Mouse (Mus musculus) adrenal gland, postnatal 14 days (tissue): ENCODE measurements around the gene Hivep3. TPM values are rescaled to one million over a fixed set of nuclear protein-coding genes. Genes with fewer than 3 reads are reported as not detected.

Experiments used
- DNase-seq: peaks from one replicate; pipeline ENCODE4 v3.0.0; 2021; ENCODE audit warnings: mixed read lengths
- total RNA-seq: library from RNA; stranded (reverse); gene quantifications from 2 replicates; pipeline ENCODE4 v1.2.3, GENCODE M21; 2021

The Hivep3 gene
- total RNA-seq, 1 experiment from 2014 or later = 9.4 TPM

- DNase-seq = no peak
These were observed 27.2 kb downstream of the Hivep3 start for GRCm38 (mm10) chr4:119760820-119761219.

- no peak for DNase-seq
These were observed 28.0 kb downstream of the Hivep3 start for GRCm38 (mm10) chr4:119761459-119762121.

- DNase-seq = no peak
These were observed 28.6 kb downstream of the Hivep3 start for GRCm38 (mm10) chr4:119762171-119762570.

DNA sequence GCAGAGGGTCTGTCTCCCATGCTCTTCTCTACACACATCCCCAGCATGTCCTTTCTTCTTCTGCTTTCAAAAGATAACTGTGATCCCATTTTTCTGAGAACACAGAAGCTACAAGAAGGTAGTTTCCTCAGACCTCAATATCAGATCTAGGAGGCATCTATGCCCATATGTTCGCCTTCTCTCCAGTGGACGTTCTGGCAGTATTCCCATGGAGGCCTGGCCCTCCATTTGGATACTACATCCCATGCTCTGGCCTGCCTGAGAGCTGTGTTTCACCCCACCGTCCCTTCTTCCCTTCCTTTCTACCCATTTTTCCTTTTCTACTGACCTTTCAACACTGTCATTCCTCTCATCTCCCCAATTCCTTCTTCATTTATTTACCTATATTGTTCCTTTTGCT, 34.5 kb downstream of the Hivep3 start:
- no peak for DNase-seq

DNA sequence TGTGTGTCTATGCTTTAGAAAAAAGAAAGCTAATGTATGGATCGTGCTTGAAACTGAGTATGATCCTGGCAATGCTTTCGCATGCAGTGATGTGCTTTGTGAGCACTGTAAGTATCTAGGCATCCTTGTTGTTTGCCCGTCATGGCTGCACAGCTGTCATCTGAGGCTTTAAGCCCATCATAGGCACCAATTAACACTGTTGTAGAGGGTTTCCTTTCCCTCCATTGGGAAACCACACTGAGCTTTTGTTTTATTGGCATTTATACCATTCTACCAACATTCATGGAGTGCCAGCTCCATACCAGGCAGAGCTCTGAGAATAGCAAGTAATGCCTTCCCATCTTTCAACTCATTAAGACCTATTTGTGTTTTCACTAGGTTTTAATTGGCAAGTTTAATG, 42.3 kb downstream of the Hivep3 start:
- no peak for DNase-seq

- DNase-seq = no peak
These were observed 43.6 kb downstream of the Hivep3 start for GRCm38 (mm10) chr4:119777146-119777545.

DNA sequence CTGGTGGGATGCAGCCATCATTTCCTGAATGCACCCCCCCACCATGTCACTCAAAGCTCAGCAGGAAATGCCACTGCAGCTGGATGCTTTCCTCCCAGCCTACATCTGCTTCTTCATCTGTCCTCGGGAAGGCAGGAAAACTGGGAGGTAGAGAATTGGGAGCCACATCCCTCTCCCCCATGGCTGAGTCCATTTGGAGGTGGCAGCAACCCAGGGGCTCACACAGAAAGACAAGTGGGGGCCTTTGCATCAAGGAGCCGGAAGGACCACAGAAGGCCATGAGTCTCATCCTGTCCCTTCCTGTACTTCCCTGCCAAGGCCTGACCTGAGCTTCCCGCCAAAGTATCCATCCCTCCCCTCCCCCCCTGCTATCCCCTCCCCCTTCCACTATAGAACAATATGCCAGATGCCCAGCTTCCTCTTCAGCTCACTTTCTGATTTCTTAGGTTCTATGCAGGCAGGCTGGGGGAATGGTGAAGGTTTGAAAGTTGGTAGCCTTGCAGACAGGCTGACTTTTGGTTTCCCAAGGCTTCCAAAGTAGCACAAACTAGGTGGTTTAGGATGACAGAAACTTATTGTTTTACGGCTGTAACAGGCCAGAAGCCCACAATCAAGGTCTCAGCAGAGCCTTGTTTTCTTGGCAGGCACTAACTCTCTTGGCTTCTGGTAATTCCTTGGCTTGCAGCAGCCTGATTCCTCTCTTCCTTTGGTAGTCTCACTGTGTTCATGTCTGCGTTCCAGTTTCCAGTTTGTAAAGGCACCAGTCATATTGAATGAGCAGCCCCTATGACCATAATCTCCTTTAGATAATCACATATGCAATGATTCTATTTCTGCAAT, 46.2 kb downstream of the Hivep3 start:
- peak; percentile 48 for DNase-seq

GRCm38 (mm10) chr4:119780881-119781280, 47.3 kb downstream of the Hivep3 start:
- DNase-seq = peak; percentile 73

GRCm38 (mm10) chr4:119784959-119785358, 51.4 kb downstream of the Hivep3 start:
- no peak for DNase-seq

GRCm38 (mm10) chr4:119786307-119786706, 52.7 kb downstream of the Hivep3 start:
- DNase-seq = peak; percentile 53

DNA sequence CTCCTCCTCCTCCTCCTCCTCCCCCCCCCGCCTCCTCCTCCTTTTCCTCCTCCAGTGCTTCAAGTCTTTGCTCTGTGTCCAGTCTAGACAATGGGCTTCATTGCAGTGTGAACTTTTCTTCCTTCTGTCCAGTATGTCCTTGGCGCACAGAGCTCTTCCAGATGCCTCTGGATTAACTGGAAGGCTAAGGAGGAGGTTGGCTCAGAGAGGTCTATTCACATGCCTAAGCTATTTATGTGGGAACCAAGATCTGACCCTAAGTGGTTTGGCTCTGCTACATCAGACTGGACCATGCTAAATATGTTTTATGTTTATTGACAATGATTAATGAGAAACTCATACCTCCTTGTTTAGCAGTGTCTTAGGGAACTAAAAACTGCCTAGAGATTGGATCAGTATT, 53.1 kb downstream of the Hivep3 start:
- no peak for DNase-seq

GRCm38 (mm10) chr4:119788746-119789145, 55.2 kb downstream of the Hivep3 start:
- no peak for DNase-seq

GRCm38 (mm10) chr4:119789495-119790148, 56.0 kb downstream of the Hivep3 start:
- no peak for DNase-seq

GRCm38 (mm10) chr4:119798891-119799290, 65.3 kb downstream of the Hivep3 start:
- no peak for DNase-seq

GRCm38 (mm10) chr4:119806556-119806955, 73.0 kb downstream of the Hivep3 start:
- no peak for DNase-seq

- no peak for DNase-seq
These were observed 73.8 kb downstream of the Hivep3 start for GRCm38 (mm10) chr4:119807359-119807758.

DNA sequence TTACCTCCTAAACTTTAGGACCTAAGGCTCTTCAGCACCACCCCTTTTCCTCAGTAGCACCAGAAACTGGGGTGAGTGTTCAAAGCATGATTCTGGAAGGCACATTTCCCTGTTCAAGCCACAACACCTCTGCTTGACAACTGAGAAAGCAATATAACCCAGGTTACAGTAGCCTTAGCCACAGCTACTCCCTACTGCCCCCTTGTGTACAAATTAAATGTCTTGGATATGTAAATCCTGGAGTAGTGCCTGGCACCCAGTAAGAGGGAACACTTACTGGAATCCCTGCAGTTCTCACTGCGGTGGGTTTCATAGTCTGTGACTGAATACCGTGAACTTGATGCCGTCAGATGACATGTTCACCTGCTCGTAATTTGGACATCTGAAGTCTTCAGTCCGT, 75.7 kb downstream of the Hivep3 start:
- DNase-seq = peak; percentile 36

DNA sequence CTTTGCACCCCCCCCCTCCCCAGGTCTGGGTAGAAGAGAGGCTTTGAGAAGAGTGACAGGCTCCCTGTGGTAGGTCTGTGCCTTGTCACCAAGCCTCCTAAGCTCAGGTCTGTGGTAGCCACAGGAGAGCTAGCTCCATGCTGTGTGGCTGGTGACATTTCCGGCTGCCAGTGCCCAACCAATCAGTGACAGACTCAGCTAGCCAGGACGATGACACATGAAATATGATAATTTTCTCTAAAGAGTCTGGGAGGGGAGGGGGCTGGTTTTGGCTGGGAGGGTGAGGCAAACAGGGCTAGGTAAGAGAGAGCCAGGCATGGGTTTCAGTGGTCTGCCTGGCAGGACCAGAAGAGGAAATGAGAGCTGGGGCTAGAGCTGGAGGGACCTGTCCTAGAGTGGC, 79.2 kb downstream of the Hivep3 start:
- peak; percentile 51 for DNase-seq

DNA sequence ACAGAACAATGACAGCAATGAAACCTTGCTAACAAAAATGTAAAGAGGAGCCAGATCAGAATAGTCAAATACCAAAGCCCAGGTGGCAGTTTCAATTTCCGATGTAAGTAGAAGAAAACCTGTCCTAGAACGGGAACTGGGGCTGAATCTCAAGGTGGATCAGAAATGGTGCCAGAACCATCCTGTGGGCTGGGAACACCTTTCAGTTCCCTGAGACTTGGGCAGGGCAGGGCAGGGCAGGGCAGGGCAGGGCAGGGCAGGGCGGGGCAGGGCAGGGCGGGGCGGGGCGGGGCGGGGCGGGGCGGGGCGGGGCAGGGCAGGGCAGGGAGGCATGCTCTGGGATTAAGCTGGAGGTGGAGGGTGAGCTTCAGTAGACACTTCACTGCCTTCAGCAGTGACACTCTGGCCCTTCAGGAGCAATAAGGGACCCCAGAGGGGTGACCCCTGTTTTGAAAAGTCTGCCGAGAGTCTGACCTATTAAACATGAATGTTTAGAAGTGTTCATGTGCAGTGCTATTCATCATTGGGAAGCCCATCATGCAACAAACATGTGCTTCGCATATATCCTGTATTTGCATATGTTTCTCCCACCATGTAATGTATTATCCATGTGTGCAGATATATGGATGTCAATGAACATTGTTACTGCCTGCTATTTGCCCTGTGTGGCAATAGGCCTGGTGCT, 80.1 kb downstream of the Hivep3 start:
- DNase-seq = no peak

- DNase-seq = peak; percentile 51
These were observed 80.9 kb downstream of the Hivep3 start for GRCm38 (mm10) chr4:119814185-119815132.

GRCm38 (mm10) chr4:119815133-119815792, 81.7 kb downstream of the Hivep3 start:
- peak; percentile 12 for DNase-seq
